Mouse (Mus musculus) bone marrow, adult 2 months (tissue): ENCODE results near the gene Lats1.

ENCODE experiments used
- CTCF ChIP-seq: fragments of 200-500 bp; IDR thresholded peaks from 2 replicates; pipeline ENCODE4 v1.5.1; 2011; ENCODE audit warnings: low read length, control low read depth; ENCODE audit not compliant: control insufficient read depth, insufficient read depth
- POLR2A ChIP-seq: fragments of 200-500 bp; IDR thresholded peaks from 2 replicates; pipeline ENCODE4 v1.6.1; 2011; ENCODE audit warnings: low read depth, mild to moderate bottlenecking, control low read depth, low read length, borderline replicate concordance; ENCODE audit not compliant: control insufficient read depth

- TF ChIP-seq CTCF (no peak), POLR2A (no peak)
Observed at GRCm38 (mm10) chr10:7727011-7727410, 46.0 kb downstream of the Lats1 start.
